Mouse (Mus musculus) neural tube, embryonic 13.5 days (tissue): ENCODE measurements around the gene Uggt2. TPM values are rescaled to one million over a fixed set of nuclear protein-coding genes. Genes with fewer than 3 reads are reported as not detected.
A peak's percentile ranks its signal among the peaks of the same experiment; 100 is the strongest.

Source experiments
- ATAC-seq: fragments of 200-750 bp; cut with Nextera tagmentation; 2 replicates; pipeline ENCODE4 v1.8.0; 2017; ENCODE audit warnings: low read depth, mild to moderate bottlenecking, moderate TSS enrichment, moderate library complexity
- H3K27ac ChIP-seq: fragments of 300-500 bp; sonication (generic); replicated peaks from 2 replicates; pipeline ENCODE4 v1.5.1; 2015; ENCODE audit warnings: moderate library complexity, mild to moderate bottlenecking, inconsistent platforms
- H3K27me3 ChIP-seq: fragments of 300-500 bp; sonication (generic); 2 replicates; pipeline ENCODE4 v1.6.1; 2015; ENCODE audit warnings: mild to moderate bottlenecking, inconsistent platforms
- H3K36me3 ChIP-seq: fragments of 300-500 bp; sonication (generic); 2 replicates; pipeline ENCODE4 v1.6.1; 2015; ENCODE audit warnings: mild to moderate bottlenecking, inconsistent platforms
- H3K4me1 ChIP-seq: fragments of 300-500 bp; sonication (generic); replicated peaks from 2 replicates; pipeline ENCODE4 v1.6.1; 2015; ENCODE audit warnings: inconsistent platforms
- H3K4me2 ChIP-seq: fragments of 300-500 bp; sonication (generic); 2 replicates; pipeline ENCODE4 v1.6.1; 2015; ENCODE audit warnings: inconsistent platforms, mild to moderate bottlenecking, moderate library complexity
- H3K4me3 ChIP-seq: fragments of 300-500 bp; sonication (generic); 2 replicates; pipeline ENCODE4 v1.5.1; 2015; ENCODE audit warnings: mild to moderate bottlenecking, inconsistent platforms
- H3K9ac ChIP-seq: fragments of 300-500 bp; sonication (generic); 2 replicates; pipeline ENCODE4 v1.6.1; 2015; ENCODE audit warnings: moderate library complexity, mild to moderate bottlenecking, inconsistent platforms
- H3K9me3 ChIP-seq: fragments of 300-500 bp; sonication (generic); 2 replicates; pipeline ENCODE4 v1.6.1; 2016; ENCODE audit warnings: inconsistent platforms
- WGBS: fragments of 180-500 bp; shearing (Covaris S2); methylation state at CpG from one replicate; pipeline ENCODE4 v1.1.7; 2015; 5-methylcytosine and 5-hydroxymethylcytosine counted together
- polyA plus RNA-seq: library from polyadenylated mRNA; unstranded; fragments of >200 nt; fragmentation: Nextera tagmentation; extraction: Ambion mirVana; gene quantifications from 2 replicates; pipeline ENCODE4 v1.2.1, GENCODE M21; 2015

Gene Uggt2
- polyA plus RNA-seq, 1 experiment from 2014 or later, result 16.3 TPM

- 39% methylated on average over 4 of the region's 4 CpGs for WGBS
- ATAC-seq, result no peak
Observed at GRCm38 (mm10) chr14:119027130-119027529, 72.1 kb downstream of the Uggt2 start.

GRCm38 (mm10) chr14:119025889-119026288 is 73.3 kb downstream of the Uggt2 start:
- H3K9me3 ChIP-seq, result no peaks in the 10 kb centered on the region
- WGBS, result 70% methylated on average over 5 of the region's 5 CpGs
- no peak overlapping the region for H3K27ac ChIP-seq
- no peak overlapping the region for H3K9ac ChIP-seq
- no peak for ATAC-seq
- peaks cover 12% of the 10 kb centered on the region; the same call in 1 of the 2 replicates for H3K36me3 ChIP-seq
- H3K27me3 ChIP-seq, result no peaks in the 10 kb centered on the region
- no peak overlapping the region for H3K4me3 ChIP-seq
- no peaks in the 10 kb centered on the region for H3K4me1 ChIP-seq
- no peak overlapping the region for H3K4me2 ChIP-seq

More at GRCm38 (mm10) chr14:119027130-119027529, 72.1 kb downstream of the Uggt2 start:
- H3K36me3 ChIP-seq, result peaks cover 23% of the 10 kb centered on the region
- H3K9me3 ChIP-seq, result no peaks in the 10 kb centered on the region
- H3K4me2 ChIP-seq, result no peak overlapping the region
- H3K27me3 ChIP-seq, result no peaks in the 10 kb centered on the region
- H3K4me1 ChIP-seq, result no peaks in the 10 kb centered on the region
- no peak overlapping the region for H3K9ac ChIP-seq
- no peak overlapping the region for H3K27ac ChIP-seq
- H3K4me3 ChIP-seq, result no peak overlapping the region

- H3K9ac ChIP-seq, result no peak overlapping the region
- peaks cover 8% of the 10 kb centered on the region for H3K4me1 ChIP-seq
- ATAC-seq, result peak; percentile 71
- WGBS, result 48% methylated on average over 12 of the region's 12 CpGs
- H3K27me3 ChIP-seq, result no peaks in the 10 kb centered on the region
- H3K9me3 ChIP-seq, result no peaks in the 10 kb centered on the region
- peak overlapping the region; percentile 46 for H3K4me2 ChIP-seq
- peaks cover 21% of the 10 kb centered on the region for H3K36me3 ChIP-seq
- H3K4me3 ChIP-seq, result peak overlapping the region; percentile 13; the same call in 1 of the 2 replicates
- peak overlapping the region; percentile 92 for H3K27ac ChIP-seq
Observed at GRCm38 (mm10) chr14:119013549-119013948, 85.7 kb downstream of the Uggt2 start.

- peak overlapping the region; percentile 53; the same call in 1 of the 2 replicates for H3K9ac ChIP-seq
- H3K4me2 ChIP-seq, result peak overlapping the region; percentile 46
- H3K27me3 ChIP-seq, result no peaks in the 10 kb centered on the region
- H3K36me3 ChIP-seq, result peaks cover 16% of the 10 kb centered on the region
- no peaks in the 10 kb centered on the region for H3K9me3 ChIP-seq
- H3K27ac ChIP-seq, result peak overlapping the region; percentile 92
- H3K4me1 ChIP-seq, result peaks cover 13% of the 10 kb centered on the region
- peak overlapping the region; percentile 13; the same call in 1 of the 2 replicates for H3K4me3 ChIP-seq
- WGBS, result 52% methylated on average over 23 of the region's 23 CpGs
- ATAC-seq, result peak; percentile 94
Observed at GRCm38 (mm10) chr14:119012607-119013431, 86.4 kb downstream of the Uggt2 start.

GRCm38 (mm10) chr14:119009531-119009930 is 89.7 kb downstream of the Uggt2 start:
- Histone ChIP-seq H3K4me2 (no peak overlapping the region), H3K9me3 (no peaks in the 10 kb centered on the region), H3K27me3 (no peaks in the 10 kb centered on the region), H3K9ac (no peak overlapping the region), H3K4me1 (peaks cover 22% of the 10 kb centered on the region), H3K36me3 (peaks cover 5% of the 10 kb centered on the region; the same call in 1 of the 2 replicates), H3K27ac (no peak overlapping the region), H3K4me3 (no peak overlapping the region)
- 90% methylated on average over 2 of the region's 2 CpGs for WGBS
- ATAC-seq, result no peak

- H3K36me3 ChIP-seq, result peaks cover 5% of the 10 kb centered on the region; the same call in 1 of the 2 replicates
- peaks cover 22% of the 10 kb centered on the region for H3K4me1 ChIP-seq
- peak overlapping the region; percentile 43 for H3K4me3 ChIP-seq
- peak overlapping the region; percentile 63 for H3K9ac ChIP-seq
- H3K9me3 ChIP-seq, result no peaks in the 10 kb centered on the region
- peak overlapping the region; percentile 75 for H3K27ac ChIP-seq
- H3K27me3 ChIP-seq, result no peaks in the 10 kb centered on the region
- ATAC-seq, result no peak
- 53% methylated on average over 7 of the region's 7 CpGs for WGBS
- H3K4me2 ChIP-seq, result peak overlapping the region; percentile 74
Observed at GRCm38 (mm10) chr14:119008031-119008590, 91.1 kb downstream of the Uggt2 start.

GRCm38 (mm10) chr14:119007103-119007951 is 91.9 kb downstream of the Uggt2 start:
- peak overlapping the region; percentile 75 for H3K27ac ChIP-seq
- peaks cover 7% of the 10 kb centered on the region; the same call in 1 of the 2 replicates for H3K36me3 ChIP-seq
- peak overlapping the region; percentile 63 for H3K9ac ChIP-seq
- peaks cover 16% of the 10 kb centered on the region for H3K4me1 ChIP-seq
- H3K4me3 ChIP-seq, result peak overlapping the region; percentile 43
- peak; percentile 99 for ATAC-seq
- no peaks in the 10 kb centered on the region for H3K27me3 ChIP-seq
- WGBS, result under 1% methylated on average over 13 of the region's 13 CpGs
- H3K9me3 ChIP-seq, result no peaks in the 10 kb centered on the region
- H3K4me2 ChIP-seq, result peak overlapping the region; percentile 74

GRCm38 (mm10) chr14:119006441-119007102 is 92.7 kb downstream of the Uggt2 start:
- no peaks in the 10 kb centered on the region for H3K9me3 ChIP-seq
- peaks cover 13% of the 10 kb centered on the region for H3K4me1 ChIP-seq
- peaks cover 8% of the 10 kb centered on the region for H3K36me3 ChIP-seq
- 1% methylated on average over 49 of the region's 49 CpGs for WGBS
- peak overlapping the region; percentile 43 for H3K4me3 ChIP-seq
- peak overlapping the region; percentile 74 for H3K27ac ChIP-seq
- peak overlapping the region; percentile 60 for H3K9ac ChIP-seq
- peak overlapping the region; percentile 74 for H3K4me2 ChIP-seq
- ATAC-seq, result no peak
- no peaks in the 10 kb centered on the region for H3K27me3 ChIP-seq

GRCm38 (mm10) chr14:119005834-119006233 is 93.4 kb downstream of the Uggt2 start:
- Histone ChIP-seq H3K27me3 (no peaks in the 10 kb centered on the region), H3K36me3 (peaks cover 14% of the 10 kb centered on the region), H3K4me3 (peak overlapping the region; percentile 43; the same call in 1 of the 2 replicates), H3K4me1 (peaks cover 13% of the 10 kb centered on the region), H3K9me3 (no peaks in the 10 kb centered on the region), H3K9ac (peak overlapping the region; percentile 50; the same call in 1 of the 2 replicates), H3K4me2 (peak overlapping the region; percentile 74), H3K27ac (peak overlapping the region; percentile 73)
- under 1% methylated on average over 5 of the region's 5 CpGs for WGBS
- ATAC-seq, result peak; percentile 17

GRCm38 (mm10) chr14:119003320-119003719 is 95.9 kb downstream of the Uggt2 start:
- Histone ChIP-seq H3K4me2 (no peak overlapping the region), H3K4me1 (peaks cover 13% of the 10 kb centered on the region), H3K4me3 (no peak overlapping the region), H3K36me3 (peaks cover 22% of the 10 kb centered on the region), H3K9ac (no peak overlapping the region), H3K27ac (no peak overlapping the region), H3K9me3 (no peaks in the 10 kb centered on the region), H3K27me3 (no peaks in the 10 kb centered on the region)
- ATAC-seq, result no peak

- H3K4me3 ChIP-seq, result no peak overlapping the region
Observed at GRCm38 (mm10) chr14:118995226-118995925, 103.9 kb downstream of the Uggt2 start.

More at GRCm38 (mm10) chr14:118995226-118995925, 103.9 kb downstream of the Uggt2 start:
- Histone ChIP-seq H3K9me3 (no peaks in the 10 kb centered on the region), H3K4me1 (no peaks in the 10 kb centered on the region), H3K27ac (peak overlapping the region; percentile 24; the same call in 1 of the 2 replicates), H3K27me3 (no peaks in the 10 kb centered on the region), H3K9ac (no peak overlapping the region), H3K36me3 (peaks cover 52% of the 10 kb centered on the region), H3K4me2 (no peak overlapping the region)
- WGBS, result 87% methylated on average over 9 of the region's 9 CpGs
- no peak for ATAC-seq
